Comparison of ENCODE assay signal across 8 mouse cellular contexts in the genomic region with DNA sequence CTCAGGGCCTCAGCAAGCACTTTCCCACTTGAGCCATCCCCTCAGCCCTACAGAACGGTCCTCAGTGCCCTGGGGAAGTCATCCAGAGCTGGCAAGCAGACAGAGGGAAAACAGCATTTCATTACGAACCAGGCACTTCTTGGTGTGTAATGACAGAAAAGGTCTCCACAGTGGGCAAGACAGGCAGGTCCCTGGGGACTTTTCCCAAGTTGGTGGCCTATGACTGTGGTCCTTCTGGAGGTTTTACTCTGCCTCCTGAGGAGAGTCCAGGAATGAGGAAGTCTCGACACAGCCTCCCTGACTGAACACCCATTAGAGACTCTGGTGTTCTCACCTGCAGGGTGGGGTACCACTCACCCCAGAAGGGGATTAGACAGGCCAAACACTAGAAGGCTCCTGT. TPM values are rescaled to one million over a fixed set of nuclear protein-coding genes. Genes with fewer than 3 reads are reported as not detected.
DNase-seq lines count a peak whose midpoint lies in the region; ATAC-seq and TF ChIP-seq lines count a peak whose summit lies in the region.

No protein-coding gene starts in this region.

- DNase-seq in kidney, adult 18-20 months = peak; percentile 52
- no peak for DNase-seq in kidney, postnatal 10 days
- DNase-seq in left cerebral cortex, postnatal 4 days = no peak
- no peak for DNase-seq in left cerebral cortex, adult 8-10 months (ENCODE audit: low spot score in 2 of 2)
- no peak for DNase-seq in adrenal gland, postnatal 36 days

- peak overlapping the region; percentile 78 for H3K27ac ChIP-seq in ES-Bruce4 (ENCODE audit: insufficient read depth, low read length)
- H3K27ac ChIP-seq in embryonic facial prominence, embryonic 15.5 days (replicated peaks) = peak overlapping the region; percentile 77
- peak overlapping the region; percentile 76; the same call in 1 of the 2 replicates for H3K27ac ChIP-seq in macrophage

- no peak for TF ChIP-seq POLR2A in ES-Bruce4 (IDR thresholded peaks at IDR 0.05; ENCODE audit: insufficient read depth, low read length)

- TF ChIP-seq EP300 in ES-Bruce4 (IDR thresholded peaks at IDR 0.05; ENCODE audit: insufficient read depth, low read depth, low read length) = no peak

- no peak for TF ChIP-seq CTCF in ES-Bruce4 (IDR thresholded peaks at IDR 0.05; ENCODE audit: low read depth, low read length)

- WGBS in embryonic facial prominence, embryonic 15.5 days = 42% methylated on average over 3 of the region's 3 CpGs
- 65% methylated on average over 3 of the region's 3 CpGs for WGBS in macrophage (ENCODE audit: missing documents)

- no peak overlapping the region for H3K4me3 ChIP-seq in ES-Bruce4 (ENCODE audit: low read depth, low read length)
- no peak overlapping the region for H3K4me3 ChIP-seq in embryonic facial prominence, embryonic 15.5 days (replicated peaks)
- no peak overlapping the region for H3K4me3 ChIP-seq in macrophage (ENCODE audit: inconsistent target)

- no peak overlapping the region for H3K9ac ChIP-seq in ES-Bruce4 (ENCODE audit: low read depth, poor library complexity, severe bottlenecking)
- no peak overlapping the region for H3K9ac ChIP-seq in embryonic facial prominence, embryonic 15.5 days

- peaks cover 100% of the 10 kb centered on the region for H3K79me2 ChIP-seq in macrophage (ENCODE audit: inconsistent target)

- intact Hi-C loops in left cerebral cortex, postnatal 4 days (cut with DNase I) = no loop called here

- no peaks in the 10 kb centered on the region for H3K27me3 ChIP-seq in ES-Bruce4 (ENCODE audit: control insufficient read depth, insufficient read depth, low read length, poor library complexity, severe bottlenecking)
- no peaks in the 10 kb centered on the region for H3K27me3 ChIP-seq in embryonic facial prominence, embryonic 15.5 days

- peaks cover 21% of the 10 kb centered on the region for H3K4me1 ChIP-seq in ES-Bruce4 (ENCODE audit: control insufficient read depth, insufficient read depth, low read length)
- H3K4me1 ChIP-seq in embryonic facial prominence, embryonic 15.5 days = peaks cover 68% of the 10 kb centered on the region

- no peaks in the 10 kb centered on the region for H3K9me3 ChIP-seq in ES-Bruce4 (replicated peaks; ENCODE audit: control insufficient read depth, insufficient read depth, low read length, poor library complexity, severe bottlenecking)
- H3K9me3 ChIP-seq in embryonic facial prominence, embryonic 15.5 days (replicated peaks) = no peaks in the 10 kb centered on the region

- no peak for ATAC-seq in embryonic facial prominence, embryonic 15.5 days (ENCODE audit: insufficient number of reproducible peaks, low FRiP score, low TSS enrichment, low read depth)

- no peak overlapping the region for H3K4me2 ChIP-seq in embryonic facial prominence, embryonic 15.5 days (replicated peaks)

- H3K36me3 ChIP-seq in ES-Bruce4 (ENCODE audit: control insufficient read depth, insufficient read depth, low read length, poor library complexity, severe bottlenecking) = peaks cover 4% of the 10 kb centered on the region; the same call in 1 of the 2 replicates
- peaks cover 20% of the 10 kb centered on the region for H3K36me3 ChIP-seq in embryonic facial prominence, embryonic 15.5 days
- H3K36me3 ChIP-seq in macrophage (ENCODE audit: inconsistent target) = peaks cover 64% of the 10 kb centered on the region; the same call in 1 of the 2 replicates

RNA-seq across cellular contexts. Expression of a gene that starts 25.0 kb away (rescaled TPM):
- polyA plus RNA-seq in ES-Bruce4 (2011; ENCODE audit: insufficient read depth, insufficient read length, low read depth, missing spikeins) (231 and 237 TPM in 2 replicates), macrophage (2018) (52.3 to 95.5 TPM (median 75.2 TPM) in 3 replicates)
- polyA plus RNA-seq in embryonic facial prominence, embryonic 15.5 days (2015; fragmentation: Nextera tagmentation; extraction: Ambion mirVana) = 50.4 and 50.9 TPM in 2 replicates
- 100 to 1,000 TPM; 113 to 715 (median 441) TPM for total RNA-seq in macrophage (2018; cell fraction: chromatin; rRNA removed)
- total RNA-seq in macrophage (2018; cell fraction: cytosol; rRNA removed) = 100 to 1,000 TPM in 8 of 26 experiments, 10 to 100 TPM in 18; 32.1 to 112 (median 96.4) TPM
- 100 to 1,000 TPM in 22 of 26 experiments, 10 to 100 TPM in 4; 57.9 to 347 (median 193) TPM for total RNA-seq in macrophage (2018; cell fraction: nucleus; rRNA removed)
- 100 to 1,000 TPM; 118 to 120 TPM for total RNA-seq in left cerebral cortex, postnatal 4 days (2021)
- 100 to 1,000 TPM; 105 to 132 (median 130) TPM for total RNA-seq in left cerebral cortex, adult 8-10 months (2022)
- total RNA-seq in adrenal gland, postnatal 36 days (2021) = 10 to 100 TPM; 47.9 to 53.4 TPM
